Mouse (Mus musculus): Measurements from ENCODE around the gene Snx10.

Gene Snx10

DNA sequence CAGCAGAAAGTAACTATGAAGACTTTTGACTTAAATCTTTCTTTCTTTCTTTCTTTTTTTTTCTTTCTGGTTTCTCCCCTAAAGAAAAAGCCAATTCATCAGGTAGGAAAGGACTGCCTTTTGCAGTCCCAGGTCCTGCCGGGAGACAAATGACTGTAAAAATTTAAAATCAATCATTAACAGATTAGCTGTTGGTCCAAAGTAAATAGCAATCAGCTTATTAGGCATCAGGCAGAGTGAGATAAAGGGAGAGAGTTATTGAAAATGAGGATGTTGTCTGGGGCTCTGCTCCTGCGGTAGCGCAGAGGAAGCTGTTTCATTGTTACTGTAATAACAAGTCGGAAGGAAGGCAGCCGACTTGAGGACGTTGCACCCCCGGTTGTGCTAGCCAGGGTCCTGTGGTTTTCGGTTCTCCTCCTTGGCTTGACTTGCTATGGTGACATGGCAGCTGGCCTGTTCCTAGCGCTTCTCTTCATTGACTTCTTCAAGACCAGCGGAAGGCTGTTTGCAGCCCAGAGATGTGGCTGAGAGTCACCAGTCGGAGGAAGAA, 112.4 kb downstream of the Snx10 start:
- no peak for DNase-seq (ENCODE audit: low read depth, low spot score)
